Mouse (Mus musculus) embryonic facial prominence, embryonic 14.5 days (tissue): ENCODE measurements around the gene Skap1. TPM values are rescaled to one million over a fixed set of nuclear protein-coding genes. Genes with fewer than 3 reads are reported as not detected.
A peak's percentile ranks its signal among the peaks of the same experiment; 100 is the strongest.

ENCODE experiments used
- ATAC-seq: fragments of 200-750 bp; cut with Nextera tagmentation; 2 replicates; pipeline ENCODE4 v1.8.0; 2017; ENCODE audit warnings: low read depth, moderate number of reproducible peaks, moderate TSS enrichment
- DNase-seq: peaks from one replicate; pipeline ENCODE4 v3.0.0-alpha.2; 2015; ENCODE audit warnings: low spot score
- H3K27ac ChIP-seq: fragments of 300-500 bp; sonication (generic); replicated peaks from 2 replicates; pipeline ENCODE4 v1.5.1; 2014; ENCODE audit warnings: low read depth, mild to moderate bottlenecking, low read length, moderate library complexity
- H3K27me3 ChIP-seq: fragments of 300-500 bp; sonication (generic); replicated peaks from 2 replicates; pipeline ENCODE4 v1.6.1; 2014; ENCODE audit warnings: low read length; ENCODE audit not compliant: control insufficient read depth, insufficient read depth
- H3K36me3 ChIP-seq: fragments of 300-500 bp; sonication (generic); 2 replicates; pipeline ENCODE4 v1.6.1; 2014; ENCODE audit warnings: low read length, mixed read lengths; ENCODE audit not compliant: control insufficient read depth, insufficient read depth
- H3K4me1 ChIP-seq: fragments of 300-500 bp; sonication (generic); 2 replicates; pipeline ENCODE4 v1.6.1; 2014; ENCODE audit warnings: antibody characterized with exemption, low read length; ENCODE audit not compliant: control insufficient read depth, insufficient read depth
- H3K4me2 ChIP-seq: fragments of 300-500 bp; sonication (generic); 2 replicates; pipeline ENCODE4 v1.6.1; 2014; ENCODE audit warnings: low read depth, mild to moderate bottlenecking, low read length, moderate library complexity, mixed read lengths
- H3K4me3 ChIP-seq: fragments of 300-500 bp; sonication (generic); 2 replicates; pipeline ENCODE4 v1.5.1; 2014; ENCODE audit warnings: low read depth, mild to moderate bottlenecking, low read length
- H3K9ac ChIP-seq: fragments of 300-500 bp; sonication (generic); 2 replicates; pipeline ENCODE4 v1.6.1; 2014; ENCODE audit warnings: low read depth, mild to moderate bottlenecking, low read length, moderate library complexity, mixed read lengths
- H3K9me3 ChIP-seq: fragments of 300-500 bp; sonication (generic); 2 replicates; pipeline ENCODE4 v1.6.1; 2016; ENCODE audit warnings: low read length; ENCODE audit not compliant: control insufficient read depth
- WGBS: fragments of 180-500 bp; shearing (Covaris S2); extraction: QIAGEN DNeasy Blood & Tissue Kit; methylation state at CpG from one replicate; pipeline ENCODE4 v1.1.7; 2014; 5-methylcytosine and 5-hydroxymethylcytosine counted together
- polyA plus RNA-seq: library from polyadenylated mRNA; unstranded; fragments of >200 nt; fragmentation: Nextera tagmentation; extraction: Ambion mirVana; gene quantifications from 2 replicates; pipeline ENCODE4 v1.2.1, GENCODE M21; 2014

Gene Skap1
- polyA plus RNA-seq, 1 experiment from 2014 or later, result 1.5 TPM

DNA sequence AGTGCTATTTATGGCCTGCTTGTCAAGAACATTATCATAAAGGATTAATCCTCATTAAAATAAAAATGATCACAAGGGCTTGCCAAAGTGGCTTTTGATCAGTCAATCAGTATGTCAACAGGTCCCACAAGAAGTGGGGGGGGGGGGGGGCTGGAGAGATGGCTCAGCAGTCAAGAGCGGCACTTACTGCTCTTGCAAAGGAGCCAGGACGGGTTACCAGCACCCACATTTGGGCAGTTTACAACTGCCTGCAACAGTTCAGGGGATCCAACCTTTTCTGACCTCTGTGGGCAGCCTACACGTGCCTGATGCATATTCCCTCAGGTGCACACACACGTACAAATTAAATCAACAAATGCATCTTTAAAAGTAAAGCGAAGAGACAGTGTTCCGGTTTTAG, 141.1 kb downstream of the Skap1 start:
- Histone ChIP-seq H3K36me3 (no peaks in the 10 kb centered on the region), H3K9ac (no peak overlapping the region), H3K27me3 (peaks cover 4% of the 10 kb centered on the region; the same call in 1 of the 2 replicates), H3K4me1 (0 out of 2 replicates have a peak, but pooled peaks cover 8% of the 10 kb centered on the region), H3K27ac (no peak overlapping the region), H3K4me3 (no peak overlapping the region), H3K9me3 (no peaks in the 10 kb centered on the region), H3K4me2 (no peak overlapping the region)
- 81% methylated on average over 6 of the region's 6 CpGs for WGBS
- DNase-seq (no peak), ATAC-seq (no peak)

DNA sequence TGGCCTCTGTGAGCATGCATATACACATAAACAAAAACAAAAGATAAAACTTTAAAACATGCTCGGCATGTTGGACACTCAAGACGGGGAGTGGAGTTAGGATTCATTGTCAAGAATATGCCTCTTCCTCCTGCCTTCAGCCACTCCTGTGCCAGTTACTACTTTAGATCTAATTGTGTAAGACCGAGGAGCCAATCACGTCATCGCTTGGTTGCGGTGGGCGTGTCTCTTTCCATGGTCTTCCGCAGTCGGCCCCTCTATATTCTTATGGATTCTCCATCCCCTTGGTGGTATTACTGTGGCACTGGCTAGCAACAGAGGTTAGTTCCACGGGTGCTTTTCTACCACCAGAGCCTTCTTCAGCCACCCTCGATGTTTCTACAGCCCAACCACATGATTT, 148.2 kb downstream of the Skap1 start:
- no peak for ATAC-seq
- Histone ChIP-seq H3K4me1 (no peaks in the 10 kb centered on the region), H3K4me2 (no peak overlapping the region), H3K9ac (no peak overlapping the region), H3K9me3 (no peaks in the 10 kb centered on the region), H3K4me3 (no peak overlapping the region), H3K27ac (no peak overlapping the region), H3K27me3 (peaks cover 1% of the 10 kb centered on the region; the same call in 1 of the 2 replicates), H3K36me3 (no peaks in the 10 kb centered on the region)
- WGBS, result 85% methylated on average over 11 of the region's 11 CpGs
- no peak for DNase-seq

DNA sequence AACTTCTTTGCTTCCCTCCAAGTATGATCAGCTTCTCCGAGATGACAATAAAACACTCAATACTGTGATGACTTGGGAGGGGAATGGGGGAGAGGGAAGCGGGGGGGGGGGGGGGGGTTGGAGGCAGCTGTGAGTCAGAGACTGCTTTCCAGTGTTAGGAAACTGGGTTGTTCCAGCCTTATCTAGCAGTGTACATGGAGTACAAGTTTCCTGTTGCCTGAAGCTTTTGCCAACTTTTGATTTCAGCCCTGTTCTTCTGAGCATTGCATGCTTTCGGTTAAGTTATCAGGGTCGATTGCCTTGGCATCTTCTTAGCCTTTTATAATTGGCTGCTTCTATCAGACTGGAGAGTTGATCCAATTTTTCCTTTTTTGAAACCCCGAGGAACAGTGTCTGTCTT, 152.4 kb downstream of the Skap1 start:
- no peak for ATAC-seq
- WGBS, result 55% methylated on average over 5 of the region's 5 CpGs
- peak; percentile 19 for DNase-seq
- H3K4me2 ChIP-seq, result no peak overlapping the region
- no peaks in the 10 kb centered on the region for H3K36me3 ChIP-seq
- H3K4me3 ChIP-seq, result no peak overlapping the region
- H3K27ac ChIP-seq, result no peak overlapping the region
- H3K4me1 ChIP-seq, result peaks cover 5% of the 10 kb centered on the region; the same call in 1 of the 2 replicates
- H3K27me3 ChIP-seq, result peaks cover 30% of the 10 kb centered on the region
- no peaks in the 10 kb centered on the region for H3K9me3 ChIP-seq
- no peak overlapping the region for H3K9ac ChIP-seq

DNA sequence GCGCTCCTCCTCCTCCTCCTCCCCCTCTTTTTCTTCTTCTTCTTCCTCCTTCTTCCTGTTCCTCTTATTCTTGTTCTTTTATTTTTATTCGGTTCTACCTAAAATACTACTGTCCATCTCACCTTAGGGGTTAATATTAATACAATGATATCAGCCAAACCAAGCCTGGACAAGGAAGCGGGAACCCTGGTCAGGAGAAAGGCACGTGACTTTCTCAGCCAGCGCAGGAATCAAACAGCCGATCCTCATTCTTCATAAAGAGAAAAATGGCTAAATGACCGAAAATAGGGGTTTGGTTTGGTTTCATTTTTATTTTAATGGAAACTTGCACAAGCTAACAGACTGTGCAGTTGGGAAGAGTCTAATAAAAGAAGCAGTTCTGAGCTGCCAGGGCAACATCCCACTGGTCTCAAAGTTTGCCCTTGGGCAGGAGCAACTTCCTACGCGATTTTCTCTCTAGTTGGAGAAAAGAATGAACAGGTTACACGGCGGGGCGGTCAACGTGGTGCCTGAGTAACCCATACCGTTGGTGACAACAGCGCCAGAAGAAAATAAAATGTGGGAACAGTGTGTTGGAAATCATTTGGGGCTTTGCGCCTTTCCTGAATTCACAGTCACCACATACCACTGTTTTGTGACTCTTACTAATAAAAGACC, 154.5 kb downstream of the Skap1 start:
- Histone ChIP-seq H3K4me2 (no peak overlapping the region), H3K9me3 (no peaks in the 10 kb centered on the region), H3K36me3 (no peaks in the 10 kb centered on the region), H3K9ac (no peak overlapping the region), H3K4me3 (no peak overlapping the region), H3K4me1 (peaks cover 5% of the 10 kb centered on the region; the same call in 1 of the 2 replicates), H3K27me3 (peaks cover 41% of the 10 kb centered on the region), H3K27ac (peak overlapping the region; percentile 15; the same call in 1 of the 2 replicates)
- DNase-seq (no peak), ATAC-seq (no peak)
- 61% methylated on average over 16 of the region's 16 CpGs for WGBS

DNA sequence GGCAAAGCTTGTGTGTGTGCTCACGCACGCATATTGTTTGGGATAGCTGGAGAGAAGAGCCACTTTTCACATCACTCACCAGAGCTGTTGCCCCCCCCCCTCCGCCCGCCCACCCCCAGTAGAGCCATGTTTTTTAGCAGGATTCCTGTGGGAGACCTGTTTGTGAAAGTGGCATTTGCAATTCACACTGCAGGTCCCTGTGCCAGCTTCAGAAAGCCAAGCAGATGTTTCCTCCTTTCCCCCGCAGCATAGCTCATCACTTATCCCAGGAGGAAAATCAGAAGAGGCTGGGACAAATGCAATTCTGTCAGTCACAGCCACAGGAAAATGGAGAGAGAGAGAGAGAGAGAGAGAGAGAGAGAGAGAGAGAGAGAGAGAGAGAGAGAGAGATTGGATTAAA, 155.2 kb downstream of the Skap1 start:
- peaks cover 44% of the 10 kb centered on the region for H3K27me3 ChIP-seq
- H3K9ac ChIP-seq, result no peak overlapping the region
- WGBS, result 20% methylated on average over 5 of the region's 5 CpGs
- DNase-seq, result peak; percentile 19
- no peak overlapping the region for H3K4me2 ChIP-seq
- H3K27ac ChIP-seq, result peak overlapping the region; percentile 15; the same call in 1 of the 2 replicates
- no peak overlapping the region for H3K4me3 ChIP-seq
- no peak for ATAC-seq
- peaks cover 5% of the 10 kb centered on the region; the same call in 1 of the 2 replicates for H3K4me1 ChIP-seq
- H3K36me3 ChIP-seq, result no peaks in the 10 kb centered on the region
- no peaks in the 10 kb centered on the region for H3K9me3 ChIP-seq

DNA sequence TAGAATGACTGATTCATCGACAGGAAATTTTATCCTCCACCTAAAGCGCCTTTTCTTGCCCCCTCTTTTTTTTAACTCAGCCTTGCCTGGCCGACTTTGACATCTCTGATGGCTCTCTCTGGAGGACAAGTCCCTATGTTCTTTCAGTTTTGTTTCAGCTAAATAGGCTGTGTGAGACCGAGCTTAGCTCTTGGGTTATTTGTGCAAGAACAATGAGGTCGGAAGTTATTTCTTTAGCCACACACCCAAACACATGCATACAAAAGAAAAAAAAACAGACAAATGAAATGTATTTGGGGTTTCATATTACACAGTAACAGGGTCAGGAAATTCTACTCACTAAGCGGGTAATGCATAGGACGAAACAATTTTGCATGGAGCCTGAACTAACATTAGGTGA, 155.6 kb downstream of the Skap1 start:
- Histone ChIP-seq H3K4me3 (no peak overlapping the region), H3K9ac (no peak overlapping the region), H3K4me1 (peaks cover 5% of the 10 kb centered on the region; the same call in 1 of the 2 replicates), H3K4me2 (no peak overlapping the region), H3K9me3 (no peaks in the 10 kb centered on the region), H3K27ac (no peak overlapping the region), H3K27me3 (peaks cover 48% of the 10 kb centered on the region), H3K36me3 (no peaks in the 10 kb centered on the region)
- WGBS, result 27% methylated on average over 7 of the region's 7 CpGs
- ATAC-seq (no peak), DNase-seq (no peak)

DNA sequence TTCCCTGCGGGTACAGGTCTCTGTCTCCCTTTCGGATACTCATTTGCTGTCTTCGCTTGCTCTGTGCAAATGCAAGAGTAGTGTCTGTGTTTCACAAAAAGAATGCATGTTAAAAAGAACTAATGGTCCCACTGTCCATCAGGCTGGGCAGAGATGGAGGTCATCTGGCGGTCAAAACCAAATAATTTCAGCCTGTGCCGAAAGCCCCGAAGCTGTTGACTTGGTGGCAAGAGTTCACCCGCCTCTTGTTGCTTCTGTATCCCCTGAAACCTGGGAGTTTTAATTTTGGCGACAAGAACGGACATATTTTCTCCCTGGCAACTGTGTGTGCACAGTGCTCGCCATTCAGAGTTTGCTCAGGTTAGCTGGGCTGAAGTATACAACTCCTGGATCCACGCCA, 156.3 kb downstream of the Skap1 start:
- Histone ChIP-seq H3K9me3 (no peaks in the 10 kb centered on the region), H3K27me3 (peaks cover 48% of the 10 kb centered on the region), H3K9ac (no peak overlapping the region), H3K4me1 (peaks cover 5% of the 10 kb centered on the region; the same call in 1 of the 2 replicates), H3K4me3 (no peak overlapping the region), H3K27ac (no peak overlapping the region), H3K36me3 (no peaks in the 10 kb centered on the region), H3K4me2 (0 out of 2 replicates have a peak overlapping the region, but pooled peaks have one; percentile 8)
- DNase-seq (no peak), ATAC-seq (no peak)
- 36% methylated on average over 11 of the region's 11 CpGs for WGBS

DNA sequence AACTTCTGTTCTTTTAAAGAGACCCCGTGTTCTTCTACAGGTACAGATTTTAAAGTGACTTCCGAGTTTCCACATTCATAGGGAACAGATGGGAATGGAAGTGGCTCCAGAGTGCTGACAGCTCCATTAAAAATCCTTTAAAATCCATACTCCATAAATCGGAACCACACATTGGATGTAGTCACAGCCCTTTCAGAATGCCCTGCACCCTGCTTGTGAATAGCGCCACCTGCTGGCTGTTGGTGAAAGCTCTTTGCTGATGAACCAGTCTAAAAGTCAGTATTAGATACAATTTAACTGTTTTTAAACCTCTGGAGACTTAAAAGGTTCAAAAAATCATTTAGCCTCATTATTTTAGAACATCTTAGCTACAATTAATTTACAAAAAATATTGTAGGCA, 156.8 kb downstream of the Skap1 start:
- no peak for ATAC-seq
- no peaks in the 10 kb centered on the region for H3K36me3 ChIP-seq
- H3K27ac ChIP-seq, result no peak overlapping the region
- no peak overlapping the region for H3K4me3 ChIP-seq
- peak; percentile 85 for DNase-seq
- H3K4me2 ChIP-seq, result 0 out of 2 replicates have a peak overlapping the region, but pooled peaks have one; percentile 8
- no peaks in the 10 kb centered on the region for H3K9me3 ChIP-seq
- H3K27me3 ChIP-seq, result peaks cover 51% of the 10 kb centered on the region
- 17% methylated on average over 4 of the region's 4 CpGs for WGBS
- no peak overlapping the region for H3K9ac ChIP-seq
- H3K4me1 ChIP-seq, result peaks cover 5% of the 10 kb centered on the region; the same call in 1 of the 2 replicates

DNA sequence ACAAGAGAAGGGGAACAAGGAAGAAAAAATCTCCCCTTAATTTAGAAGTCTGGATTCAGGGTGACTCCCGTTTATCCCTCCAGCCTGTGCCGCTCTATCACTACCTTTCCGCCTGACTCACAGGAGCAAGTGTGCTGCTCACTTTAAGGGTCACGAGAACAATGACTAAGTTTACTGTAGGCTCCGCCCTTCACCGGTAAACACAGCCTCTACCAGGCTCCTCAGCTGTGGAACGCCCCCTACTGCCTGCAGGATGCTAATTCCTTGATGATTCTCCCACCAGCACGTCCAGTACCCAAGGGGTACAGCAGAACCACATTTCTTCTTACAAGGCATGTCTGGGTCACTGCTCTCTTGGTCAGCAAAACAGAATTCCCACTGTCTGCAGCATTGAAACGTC, 158.4 kb downstream of the Skap1 start:
- WGBS, result 11% methylated on average over 9 of the region's 9 CpGs
- H3K4me3 ChIP-seq, result no peak overlapping the region
- H3K36me3 ChIP-seq, result no peaks in the 10 kb centered on the region
- peaks cover 56% of the 10 kb centered on the region for H3K27me3 ChIP-seq
- no peak overlapping the region for H3K27ac ChIP-seq
- ATAC-seq (peak; percentile 22; the same call in 1 of the 2 replicates), DNase-seq (peak; percentile 45)
- H3K9me3 ChIP-seq, result no peaks in the 10 kb centered on the region
- H3K4me1 ChIP-seq, result peaks cover 5% of the 10 kb centered on the region; the same call in 1 of the 2 replicates
- no peak overlapping the region for H3K9ac ChIP-seq
- H3K4me2 ChIP-seq, result no peak overlapping the region
